Mouse (Mus musculus): ENCODE results near the gene Smarcd1.

GRCm38 (mm10) chr15:99721921-99722743 is 20.2 kb downstream of the Smarcd1 start:
- no peak for TF ChIP-seq CTCF (IDR thresholded peaks at IDR 0.05; ENCODE audit: borderline replicate concordance, insufficient read depth, low read length)
- TF ChIP-seq POLR2A (IDR thresholded peaks at IDR 0.05; ENCODE audit: low read depth, low read length) = no peak

Measured in embryonic fibroblast, embryonic 13.5 days (primary cell).